Mouse (Mus musculus) brown adipose tissue, adult 24 weeks (tissue): ENCODE data around the gene Crygn. TPM values are rescaled to one million over a fixed set of nuclear protein-coding genes. Genes with fewer than 3 reads are reported as not detected.

Source experiments
- H3K27ac ChIP-seq: fragments of 200-500 bp; replicated peaks from 2 replicates; pipeline ENCODE4 v1.5.1; 2012; ENCODE audit warnings: low read depth, mild to moderate bottlenecking, low read length
- H3K4me1 ChIP-seq: fragments of 200-500 bp; 2 replicates; pipeline ENCODE4 v1.6.1; 2012; ENCODE audit warnings: low read length, mixed read lengths; ENCODE audit not compliant: control insufficient read depth, insufficient read depth, insufficient read length
- H3K4me3 ChIP-seq: fragments of 200-500 bp; 2 replicates; pipeline ENCODE4 v1.5.1; 2012; ENCODE audit warnings: low read depth, mild to moderate bottlenecking, low read length, moderate library complexity; ENCODE audit not compliant: insufficient read depth
- polyA plus RNA-seq: library from polyadenylated mRNA; stranded (reverse); fragments of >200 nt; gene quantifications from 2 replicates; pipeline ENCODE4 v1.2.4, GENCODE M21; 2012; ENCODE audit not compliant: missing spikeins, insufficient read depth, insufficient read length

Crygn gene
- not detected in 2 replicates for polyA plus RNA-seq

GRCm38 (mm10) chr5:24757816-24758215 is at the start of gene Crygn:
Crygn (minus strand) TSS chr5:24758008.
- H3K27ac ChIP-seq: no peak within 1 kb of the TSS
- H3K4me1 ChIP-seq: no peaks in the 10 kb centered on the region
- no peak within 1 kb of the TSS for H3K4me3 ChIP-seq

GRCm38 (mm10) chr5:24805222-24805621 is 47.4 kb upstream of the Crygn start:
- Histone ChIP-seq H3K4me3 (no peak overlapping the region), H3K27ac (no peak overlapping the region), H3K4me1 (no peaks in the 10 kb centered on the region)

GRCm38 (mm10) chr5:24804661-24805060 is 46.9 kb upstream of the Crygn start:
- Histone ChIP-seq H3K4me1 (no peaks in the 10 kb centered on the region), H3K27ac (no peak overlapping the region), H3K4me3 (no peak overlapping the region)

GRCm38 (mm10) chr5:24801841-24802624 is 44.2 kb upstream of the Crygn start:
- no peak overlapping the region for H3K27ac ChIP-seq
- H3K4me1 ChIP-seq: no peaks in the 10 kb centered on the region

DNA sequence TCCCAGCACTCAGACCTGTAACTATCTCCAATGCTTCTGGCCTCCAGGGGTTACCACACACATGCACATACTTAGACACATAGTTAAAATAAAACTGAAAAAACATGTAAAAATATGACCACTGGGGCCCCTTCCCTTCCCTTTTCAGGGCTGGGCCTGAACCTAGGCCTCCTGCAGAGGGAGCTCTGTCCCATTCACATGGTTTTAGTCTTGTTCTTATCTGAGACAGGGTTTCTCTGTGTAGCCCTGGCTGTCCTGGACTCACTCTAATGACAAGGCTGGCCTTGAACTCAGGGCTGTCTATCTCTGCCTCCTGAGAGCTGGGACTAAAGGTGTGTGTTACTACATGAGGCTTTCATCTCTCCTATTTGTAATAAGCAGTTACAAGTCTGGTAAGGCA is 42.6 kb upstream of the Crygn start:
- H3K4me3 ChIP-seq: no peak overlapping the region
- H3K27ac ChIP-seq: no peak overlapping the region
- no peaks in the 10 kb centered on the region for H3K4me1 ChIP-seq

More at GRCm38 (mm10) chr5:24801841-24802624, 44.2 kb upstream of the Crygn start:
- H3K4me3 ChIP-seq: no peak overlapping the region

- H3K4me1 ChIP-seq: no peaks in the 10 kb centered on the region
- no peak overlapping the region for H3K27ac ChIP-seq
- H3K4me3 ChIP-seq: no peak overlapping the region
Observed at GRCm38 (mm10) chr5:24798639-24799038, 40.8 kb upstream of the Crygn start.

DNA sequence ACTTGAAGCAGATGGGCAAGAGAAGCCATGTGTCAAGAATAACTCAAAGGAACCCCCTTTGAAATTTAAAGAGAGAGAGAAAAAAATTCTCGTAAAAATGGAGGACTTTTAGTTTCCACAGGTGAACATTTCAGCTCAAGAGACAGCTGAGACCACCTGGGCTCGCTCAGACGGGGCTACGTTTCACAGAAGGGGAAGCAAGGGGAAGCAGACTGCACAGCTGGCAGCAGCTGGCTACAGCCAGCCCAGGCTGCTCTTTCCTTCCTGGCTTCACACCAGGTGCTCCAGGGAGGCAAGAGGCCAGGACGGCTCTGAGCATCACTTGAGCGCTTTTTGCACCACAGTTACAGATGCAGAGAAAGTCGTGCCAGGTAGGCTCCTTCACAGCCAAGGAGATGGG is 40.0 kb upstream of the Crygn start:
- H3K27ac ChIP-seq: no peak overlapping the region
- no peak overlapping the region for H3K4me3 ChIP-seq
- no peaks in the 10 kb centered on the region for H3K4me1 ChIP-seq

DNA sequence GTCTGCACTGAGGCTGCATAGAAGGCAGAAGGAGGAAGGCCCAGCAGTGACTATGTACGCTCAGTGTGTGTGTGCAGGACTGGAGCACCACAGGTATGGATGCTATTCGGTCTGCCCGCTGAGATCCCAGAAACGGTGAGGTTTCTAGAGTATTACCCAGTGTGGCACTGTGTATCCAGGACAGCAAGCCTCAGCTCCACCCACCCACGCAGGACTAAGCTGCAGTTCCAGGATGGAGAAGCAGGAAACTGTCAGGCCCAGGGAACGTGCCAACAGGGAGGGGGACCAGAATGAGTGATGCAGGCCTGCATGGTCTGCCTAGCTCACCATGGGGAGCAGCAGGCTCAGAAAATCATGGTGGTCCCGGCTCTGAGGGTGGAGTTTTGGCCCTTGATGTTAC is 35.2 kb upstream of the Crygn start:
- Histone ChIP-seq H3K4me3 (no peak overlapping the region), H3K4me1 (no peaks in the 10 kb centered on the region), H3K27ac (no peak overlapping the region)

GRCm38 (mm10) chr5:24782957-24783356 is 25.1 kb upstream of the Crygn start:
- no peaks in the 10 kb centered on the region for H3K4me1 ChIP-seq
- H3K4me3 ChIP-seq: no peak overlapping the region

GRCm38 (mm10) chr5:24781048-24781447 is 23.2 kb upstream of the Crygn start:
- no peak overlapping the region for H3K27ac ChIP-seq
- H3K4me1 ChIP-seq: no peaks in the 10 kb centered on the region
- H3K4me3 ChIP-seq: no peak overlapping the region

More at GRCm38 (mm10) chr5:24782957-24783356, 25.1 kb upstream of the Crygn start:
- H3K27ac ChIP-seq: no peak overlapping the region

DNA sequence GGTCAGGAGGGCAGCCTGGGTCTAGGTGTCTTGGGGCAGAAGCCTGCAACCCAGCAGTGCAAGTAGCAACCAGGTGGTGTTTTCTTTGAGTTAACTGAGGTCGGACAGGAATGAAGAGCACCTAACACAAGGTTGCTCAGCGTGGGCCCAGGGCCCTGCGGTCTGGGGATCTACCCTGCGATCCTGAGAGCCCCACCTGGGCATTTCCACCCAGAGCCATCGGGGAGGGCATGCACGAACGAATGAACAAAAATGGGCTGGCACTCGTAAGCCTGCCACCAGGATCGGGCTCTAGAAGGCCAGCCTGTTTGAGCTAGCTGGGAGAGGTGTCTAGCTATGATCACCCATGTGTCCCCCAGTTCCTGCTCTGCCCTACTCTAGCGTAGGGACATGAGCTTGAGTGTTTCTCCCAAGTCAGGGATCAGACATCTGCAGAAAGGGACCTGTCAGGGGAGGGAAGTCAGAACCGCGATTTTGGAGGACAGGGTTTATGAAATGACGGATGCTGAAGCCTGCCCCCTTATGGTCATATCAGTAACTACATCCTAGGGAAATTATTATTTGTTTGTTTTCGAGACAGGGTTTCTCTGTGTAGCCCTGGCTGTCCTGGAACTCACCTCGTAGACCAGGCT is 22.2 kb upstream of the Crygn start:
- H3K4me1 ChIP-seq: no peaks in the 10 kb centered on the region
- no peak overlapping the region for H3K4me3 ChIP-seq
- H3K27ac ChIP-seq: no peak overlapping the region

GRCm38 (mm10) chr5:24779321-24779720 is 21.5 kb upstream of the Crygn start:
- no peak overlapping the region for H3K4me3 ChIP-seq
- no peak overlapping the region for H3K27ac ChIP-seq

DNA sequence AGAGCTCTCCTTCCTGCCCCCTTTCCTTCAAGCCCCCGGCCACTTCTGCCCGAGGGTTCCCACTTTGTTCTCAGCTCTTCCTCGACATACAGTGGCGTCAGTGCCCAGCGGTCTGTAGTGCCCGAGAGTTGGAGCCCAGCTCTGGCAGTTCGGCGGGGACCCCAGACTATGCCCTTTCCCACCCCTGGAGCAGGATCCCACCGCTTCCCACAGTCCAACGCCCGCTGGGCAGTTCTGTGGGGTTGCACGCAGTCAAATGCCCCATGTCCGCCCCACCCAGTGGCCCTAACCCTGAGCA is 21.0 kb upstream of the Crygn start:
- Histone ChIP-seq H3K27ac (no peak overlapping the region), H3K4me3 (no peak overlapping the region), H3K4me1 (no peaks in the 10 kb centered on the region)

More at GRCm38 (mm10) chr5:24779321-24779720, 21.5 kb upstream of the Crygn start:
- H3K4me1 ChIP-seq: no peaks in the 10 kb centered on the region

GRCm38 (mm10) chr5:24778082-24778842 is 20.5 kb upstream of the Crygn start:
- H3K27ac ChIP-seq: no peak overlapping the region
- no peak overlapping the region for H3K4me3 ChIP-seq
- no peaks in the 10 kb centered on the region for H3K4me1 ChIP-seq

DNA sequence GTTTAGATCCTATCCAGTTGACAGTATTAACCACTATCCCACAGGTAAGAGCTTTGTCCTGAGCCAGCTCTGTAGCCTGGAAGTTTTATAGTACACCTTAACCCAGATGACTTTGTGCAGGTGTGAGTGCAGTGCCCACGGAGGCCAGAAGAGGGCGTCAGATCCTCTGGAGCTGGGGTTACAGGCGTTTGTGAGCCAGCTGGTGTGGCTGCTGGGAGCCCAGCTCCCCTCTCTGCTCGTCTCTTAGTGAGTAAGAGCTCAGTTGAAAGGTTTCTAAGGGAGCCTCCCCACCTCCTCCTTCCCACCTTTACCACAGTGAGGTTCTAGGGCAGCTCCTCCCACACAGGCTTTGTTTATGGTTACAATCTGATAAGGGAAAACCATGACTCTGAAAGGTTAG is 18.9 kb upstream of the Crygn start:
- no peak overlapping the region for H3K27ac ChIP-seq
- no peak overlapping the region for H3K4me3 ChIP-seq
- no peaks in the 10 kb centered on the region for H3K4me1 ChIP-seq
